Mouse (Mus musculus) kidney, embryonic 16.5 days (tissue): ENCODE data around the gene Ikzf3. TPM values are rescaled to one million over a fixed set of nuclear protein-coding genes. Genes with fewer than 3 reads are reported as not detected.

ENCODE experiments used
- ATAC-seq: fragments of 200-750 bp; cut with Nextera tagmentation; 2 replicates; pipeline ENCODE4 v1.8.0; 2017; ENCODE audit warnings: moderate TSS enrichment; ENCODE audit not compliant: low FRiP score, low TSS enrichment
- H3K27ac ChIP-seq: fragments of 300-500 bp; sonication (generic); 2 replicates; pipeline ENCODE4 v1.5.1; 2014; ENCODE audit warnings: low read length
- H3K27me3 ChIP-seq: fragments of 300-500 bp; sonication (generic); 2 replicates; pipeline ENCODE4 v1.6.1; 2014; ENCODE audit warnings: low read length, control low read depth, mixed read lengths; ENCODE audit not compliant: insufficient read depth
- H3K36me3 ChIP-seq: fragments of 300-500 bp; sonication (generic); 2 replicates; pipeline ENCODE4 v1.6.1; 2014; ENCODE audit warnings: low read length, control low read depth, mixed read lengths; ENCODE audit not compliant: insufficient read depth
- H3K4me1 ChIP-seq: fragments of 300-500 bp; sonication (generic); 2 replicates; pipeline ENCODE4 v1.6.1; 2014; ENCODE audit warnings: low read length, control low read depth, mixed read lengths; ENCODE audit not compliant: insufficient read depth
- H3K4me2 ChIP-seq: fragments of 300-500 bp; sonication (generic); replicated peaks from 2 replicates; pipeline ENCODE4 v1.6.1; 2014; ENCODE audit warnings: low read depth, low read length
- H3K4me3 ChIP-seq: fragments of 300-500 bp; sonication (generic); 2 replicates; pipeline ENCODE4 v1.5.1; 2014; ENCODE audit warnings: mild to moderate bottlenecking, low read length
- H3K9ac ChIP-seq: fragments of 300-500 bp; sonication (generic); replicated peaks from 2 replicates; pipeline ENCODE4 v1.6.1; 2014; ENCODE audit warnings: low read length
- H3K9me3 ChIP-seq: fragments of 300-500 bp; sonication (generic); 2 replicates; pipeline ENCODE4 v1.6.1; 2016; ENCODE audit warnings: low read length, control low read depth
- WGBS: fragments of 180-500 bp; shearing (Covaris S2); extraction: QIAGEN DNeasy Blood & Tissue Kit; methylation state at CpG from one replicate; pipeline ENCODE4 v1.1.7; 2014; 5-methylcytosine and 5-hydroxymethylcytosine counted together
- polyA plus RNA-seq: library from polyadenylated mRNA; unstranded; fragments of >200 nt; fragmentation: Nextera tagmentation; extraction: Ambion mirVana; gene quantifications from 2 replicates; pipeline ENCODE4 v1.2.1, GENCODE M21; 2015

Gene Ikzf3
- polyA plus RNA-seq, 1 experiment from 2014 or later: 0.44 TPM

DNA sequence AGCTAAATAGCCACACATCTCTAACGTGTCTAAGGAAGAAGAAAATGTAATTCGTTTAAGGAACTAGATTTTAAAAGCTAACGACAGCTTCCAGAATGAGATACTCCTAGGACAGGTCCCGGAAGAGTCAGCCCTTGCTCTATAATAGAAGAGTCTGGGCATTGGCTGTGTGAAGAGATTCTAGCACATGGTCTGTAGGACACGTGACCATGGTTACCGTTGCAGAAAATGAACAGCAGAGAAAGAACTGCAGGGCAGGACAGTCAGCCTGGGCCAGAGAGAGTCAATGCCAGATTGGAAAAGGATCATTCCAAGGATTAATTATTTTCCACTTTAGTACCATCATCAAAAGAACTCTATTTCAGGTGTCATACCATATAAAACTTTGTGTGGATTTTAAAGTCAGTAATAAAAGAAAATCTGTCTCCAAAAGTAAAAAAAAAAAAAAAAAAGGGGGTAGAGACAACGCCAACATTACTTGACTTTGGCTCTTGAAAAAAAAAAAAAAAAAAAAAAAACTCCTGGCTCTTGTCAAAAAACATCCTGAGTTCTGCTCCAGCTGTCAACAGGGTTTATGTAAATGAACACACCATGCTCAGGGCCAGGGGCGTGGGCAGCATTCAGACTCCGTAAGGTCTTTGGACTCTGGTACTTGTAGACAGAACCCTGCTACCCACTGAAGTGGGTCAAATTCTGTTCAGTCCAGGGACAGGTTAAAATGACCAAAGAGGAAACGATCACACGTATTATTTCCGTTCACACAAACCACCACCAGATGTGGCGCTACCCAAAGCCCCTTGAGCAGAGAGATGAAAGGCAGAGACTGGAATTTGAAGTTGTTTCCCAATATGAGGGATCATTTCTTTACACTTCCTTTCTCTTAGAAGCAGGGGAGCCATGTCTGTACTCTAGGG is 66.5 kb downstream of the Ikzf3 start:
- no peak overlapping the region for H3K4me2 ChIP-seq
- 73% methylated on average over 13 of the region's 13 CpGs for WGBS
- no peak overlapping the region for H3K27ac ChIP-seq
- no peak overlapping the region for H3K9ac ChIP-seq
- no peaks in the 10 kb centered on the region for H3K4me1 ChIP-seq
- H3K9me3 ChIP-seq: no peaks in the 10 kb centered on the region
- H3K4me3 ChIP-seq: no peak overlapping the region
- no peaks in the 10 kb centered on the region for H3K27me3 ChIP-seq
- ATAC-seq: no peak
- H3K36me3 ChIP-seq: no peaks in the 10 kb centered on the region

DNA sequence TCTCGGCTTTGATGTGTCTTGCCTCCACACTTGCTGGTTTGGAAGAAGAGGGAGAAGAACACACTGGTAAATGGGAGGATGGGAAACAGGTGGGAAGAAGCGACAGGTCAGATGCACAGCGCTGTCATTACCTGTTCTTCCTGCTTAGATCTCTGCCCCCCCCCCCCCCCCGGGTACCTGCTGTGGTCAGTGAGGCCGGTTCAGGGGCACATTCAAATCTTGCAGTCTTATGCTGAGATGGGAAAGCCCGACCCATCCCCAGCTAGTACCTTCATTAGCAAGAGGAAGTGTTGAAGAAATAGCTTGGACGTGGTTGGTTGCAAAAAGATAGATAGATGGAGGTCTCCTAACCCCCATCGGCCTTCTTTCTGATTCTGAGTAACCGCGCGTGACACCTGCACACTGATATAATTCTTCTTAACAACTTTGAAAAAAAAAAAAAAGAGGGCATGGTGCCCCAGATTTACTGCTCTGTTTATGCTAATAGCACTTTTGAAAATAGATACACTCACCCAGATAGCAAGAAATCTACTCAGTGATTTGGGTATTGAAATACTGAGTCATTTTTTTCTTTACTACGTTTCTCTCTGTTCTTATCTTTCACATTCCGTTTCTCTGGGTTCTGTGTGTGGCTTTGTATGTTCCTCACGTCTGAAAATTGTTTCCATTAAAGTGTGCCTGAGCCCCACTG is 68.7 kb downstream of the Ikzf3 start:
- Histone ChIP-seq H3K9ac (no peak overlapping the region), H3K36me3 (no peaks in the 10 kb centered on the region), H3K4me2 (no peak overlapping the region), H3K27ac (no peak overlapping the region), H3K4me1 (no peaks in the 10 kb centered on the region), H3K27me3 (no peaks in the 10 kb centered on the region), H3K4me3 (no peak overlapping the region), H3K9me3 (no peaks in the 10 kb centered on the region)
- no peak for ATAC-seq
- 48% methylated on average over 14 of the region's 14 CpGs for WGBS

DNA sequence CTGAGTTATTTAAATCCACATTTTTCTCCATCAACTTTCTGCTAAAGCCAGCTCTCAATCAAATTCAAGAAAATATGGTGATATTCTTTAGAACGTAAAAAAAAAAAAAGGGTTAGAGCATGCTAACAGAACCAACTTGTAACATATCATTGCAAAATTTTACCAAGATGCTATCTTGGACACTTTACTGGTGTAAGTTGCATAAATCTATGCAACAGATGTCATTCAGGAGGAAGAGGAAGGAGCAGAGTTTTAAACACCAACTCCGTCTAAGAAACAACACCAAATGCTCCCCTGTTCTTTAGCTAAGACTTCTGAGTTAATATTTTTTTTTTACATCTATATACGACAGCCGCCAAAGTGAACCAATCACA is 69.4 kb downstream of the Ikzf3 start:
- no peaks in the 10 kb centered on the region for H3K4me1 ChIP-seq
- H3K9ac ChIP-seq: no peak overlapping the region
- no peaks in the 10 kb centered on the region for H3K27me3 ChIP-seq
- no peak overlapping the region for H3K4me3 ChIP-seq
- no peak overlapping the region for H3K27ac ChIP-seq
- H3K36me3 ChIP-seq: no peaks in the 10 kb centered on the region
- H3K4me2 ChIP-seq: no peak overlapping the region
- ATAC-seq: no peak
- 78% methylated on average over 4 of the region's 4 CpGs for WGBS
- no peaks in the 10 kb centered on the region for H3K9me3 ChIP-seq

DNA sequence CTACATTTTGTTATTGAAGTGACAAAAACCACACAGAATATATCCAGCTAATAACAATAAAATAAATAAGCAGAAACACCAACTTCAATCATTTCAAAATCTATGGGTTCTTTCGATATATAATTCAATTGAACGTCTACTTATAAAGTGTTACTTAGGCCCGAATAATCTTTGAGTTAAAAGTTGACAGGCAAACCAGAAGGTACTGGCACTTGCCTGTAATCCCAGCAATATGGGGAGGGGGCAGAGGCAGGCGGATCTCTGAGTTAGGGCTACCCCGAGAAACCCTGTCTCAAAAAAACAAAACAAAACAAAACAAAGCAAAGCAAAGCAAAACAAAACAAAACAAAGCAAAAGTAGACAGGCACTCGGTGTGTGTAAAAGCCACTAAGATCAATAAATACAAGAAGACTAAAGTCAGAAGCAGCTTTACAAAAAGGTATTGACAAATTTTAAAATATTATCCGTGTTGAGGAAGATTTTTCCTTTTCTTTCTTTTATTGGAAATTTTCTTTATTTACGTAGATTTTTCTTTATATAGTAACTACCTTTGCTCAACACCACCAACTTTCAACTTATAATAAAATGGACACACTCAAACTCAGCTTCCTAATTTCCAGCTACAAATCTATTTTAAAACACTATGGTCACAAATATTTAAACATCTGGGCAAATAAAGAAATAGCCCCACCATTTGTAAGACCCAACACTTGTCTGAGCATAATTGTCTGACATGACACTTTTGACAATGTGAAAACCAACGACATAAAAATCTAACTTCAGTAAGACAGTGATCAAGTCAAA is 70.0 kb downstream of the Ikzf3 start:
- H3K27me3 ChIP-seq: no peaks in the 10 kb centered on the region
- H3K4me2 ChIP-seq: no peak overlapping the region
- WGBS: 86% methylated on average over 9 of the region's 9 CpGs
- ATAC-seq: no peak
- no peak overlapping the region for H3K27ac ChIP-seq
- no peaks in the 10 kb centered on the region for H3K9me3 ChIP-seq
- no peaks in the 10 kb centered on the region for H3K36me3 ChIP-seq
- no peak overlapping the region for H3K4me3 ChIP-seq
- H3K4me1 ChIP-seq: no peaks in the 10 kb centered on the region
- no peak overlapping the region for H3K9ac ChIP-seq

DNA sequence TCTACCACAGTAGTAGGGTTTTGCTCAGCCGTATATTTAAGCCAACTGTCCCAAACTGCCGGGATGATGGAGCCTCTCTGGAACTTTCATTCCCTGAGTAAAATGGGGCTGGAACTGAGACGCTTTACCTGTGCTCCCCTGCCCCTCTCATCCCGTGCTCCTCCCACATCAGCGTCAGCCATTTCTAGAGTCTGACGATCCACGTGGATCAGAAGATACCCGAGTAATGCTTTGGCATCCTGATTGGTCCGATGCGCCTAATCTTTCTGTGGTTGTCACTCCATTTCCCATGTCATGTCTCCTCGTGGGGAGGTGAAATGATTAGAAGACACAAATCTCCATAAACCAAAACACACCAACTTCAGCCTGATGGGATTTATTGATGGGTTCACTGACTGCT is 70.9 kb downstream of the Ikzf3 start:
- no peak for ATAC-seq
- Histone ChIP-seq H3K4me2 (no peak overlapping the region), H3K9ac (no peak overlapping the region), H3K9me3 (no peaks in the 10 kb centered on the region), H3K36me3 (no peaks in the 10 kb centered on the region), H3K27me3 (no peaks in the 10 kb centered on the region), H3K4me1 (no peaks in the 10 kb centered on the region), H3K27ac (no peak overlapping the region), H3K4me3 (no peak overlapping the region)
- 87% methylated on average over 11 of the region's 11 CpGs for WGBS

DNA sequence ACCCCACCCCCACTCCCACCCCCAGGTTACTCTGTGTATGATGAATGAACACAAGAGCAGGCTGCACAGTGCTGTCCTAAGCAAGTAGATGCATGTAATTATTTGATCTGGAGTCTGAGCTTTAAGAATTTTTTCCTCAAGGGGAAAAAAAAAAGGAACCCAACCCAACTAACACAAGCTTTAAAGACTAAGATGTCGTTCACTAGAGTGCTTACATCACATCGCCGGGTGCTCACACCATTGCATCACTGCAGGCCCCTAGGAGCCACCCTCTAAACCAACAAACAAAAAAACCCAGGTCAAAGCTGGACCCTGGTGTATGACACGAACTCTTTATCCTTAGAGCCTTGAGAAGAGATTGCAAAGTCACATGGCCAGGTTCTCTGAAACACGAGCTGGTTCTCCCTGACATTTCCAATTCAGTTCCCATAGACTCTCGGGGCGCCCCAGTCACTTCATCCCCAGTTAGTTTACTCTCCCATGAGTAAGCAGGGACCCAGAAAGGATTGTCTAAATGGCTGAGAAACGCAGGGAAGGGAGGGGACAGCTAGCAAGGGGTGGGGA is 71.8 kb downstream of the Ikzf3 start:
- Histone ChIP-seq H3K4me3 (no peak overlapping the region), H3K36me3 (no peaks in the 10 kb centered on the region), H3K4me2 (no peak overlapping the region), H3K4me1 (no peaks in the 10 kb centered on the region), H3K9me3 (no peaks in the 10 kb centered on the region), H3K9ac (no peak overlapping the region), H3K27me3 (no peaks in the 10 kb centered on the region), H3K27ac (no peak overlapping the region)
- 52% methylated on average over 8 of the region's 8 CpGs for WGBS
- ATAC-seq: no peak

DNA sequence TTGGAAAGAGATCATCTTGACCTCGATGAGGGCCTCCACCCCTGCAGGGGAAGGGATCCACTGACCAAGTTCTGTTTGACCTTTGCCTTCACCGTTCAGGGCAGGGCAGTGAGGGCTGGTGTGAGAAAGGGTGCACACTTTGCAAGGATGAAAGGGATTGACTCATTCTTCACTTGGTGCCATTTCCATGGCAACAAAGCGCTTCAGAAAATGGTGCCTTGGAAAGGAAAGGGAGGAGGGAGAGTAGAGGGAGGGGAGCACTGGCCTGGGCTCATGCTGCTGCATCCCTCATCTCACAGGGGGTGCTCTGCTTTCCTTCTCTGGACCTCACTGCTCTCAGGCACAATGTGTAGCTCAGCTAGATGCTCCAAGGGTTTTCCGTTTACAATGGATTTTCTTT is 73.1 kb downstream of the Ikzf3 start:
- no peaks in the 10 kb centered on the region for H3K36me3 ChIP-seq
- no peaks in the 10 kb centered on the region for H3K4me1 ChIP-seq
- no peak overlapping the region for H3K4me2 ChIP-seq
- H3K27ac ChIP-seq: no peak overlapping the region
- 52% methylated on average over 4 of the region's 4 CpGs for WGBS
- no peak for ATAC-seq
- H3K9ac ChIP-seq: no peak overlapping the region
- H3K9me3 ChIP-seq: no peaks in the 10 kb centered on the region
- no peaks in the 10 kb centered on the region for H3K27me3 ChIP-seq
- H3K4me3 ChIP-seq: no peak overlapping the region

DNA sequence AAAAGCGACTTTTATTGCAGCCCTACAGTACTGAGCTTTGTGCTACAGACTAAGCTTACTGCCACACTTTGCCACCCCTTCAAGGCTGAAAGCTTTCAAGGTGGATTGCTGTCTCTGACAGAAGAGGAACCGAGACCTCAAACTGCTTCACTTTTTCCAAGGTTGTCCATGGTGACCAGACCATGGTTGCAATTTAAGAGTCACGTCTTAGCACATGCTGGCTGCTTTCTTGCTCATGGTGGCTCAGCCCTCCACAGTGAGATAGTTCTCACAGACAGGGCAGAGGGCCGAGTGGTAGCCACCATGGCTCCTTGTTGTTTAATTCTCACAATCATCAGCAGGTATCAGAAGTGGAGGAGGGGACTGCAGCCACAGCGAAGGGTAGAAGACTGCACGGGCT is 75.0 kb downstream of the Ikzf3 start:
- no peak for ATAC-seq
- 65% methylated on average over 6 of the region's 6 CpGs for WGBS
- no peaks in the 10 kb centered on the region for H3K9me3 ChIP-seq
- peak overlapping the region; percentile 68; the same call in 1 of the 2 replicates for H3K27ac ChIP-seq
- no peaks in the 10 kb centered on the region for H3K4me1 ChIP-seq
- H3K4me3 ChIP-seq: no peak overlapping the region
- H3K36me3 ChIP-seq: no peaks in the 10 kb centered on the region
- H3K27me3 ChIP-seq: no peaks in the 10 kb centered on the region
- no peak overlapping the region for H3K9ac ChIP-seq
- H3K4me2 ChIP-seq: no peak overlapping the region

DNA sequence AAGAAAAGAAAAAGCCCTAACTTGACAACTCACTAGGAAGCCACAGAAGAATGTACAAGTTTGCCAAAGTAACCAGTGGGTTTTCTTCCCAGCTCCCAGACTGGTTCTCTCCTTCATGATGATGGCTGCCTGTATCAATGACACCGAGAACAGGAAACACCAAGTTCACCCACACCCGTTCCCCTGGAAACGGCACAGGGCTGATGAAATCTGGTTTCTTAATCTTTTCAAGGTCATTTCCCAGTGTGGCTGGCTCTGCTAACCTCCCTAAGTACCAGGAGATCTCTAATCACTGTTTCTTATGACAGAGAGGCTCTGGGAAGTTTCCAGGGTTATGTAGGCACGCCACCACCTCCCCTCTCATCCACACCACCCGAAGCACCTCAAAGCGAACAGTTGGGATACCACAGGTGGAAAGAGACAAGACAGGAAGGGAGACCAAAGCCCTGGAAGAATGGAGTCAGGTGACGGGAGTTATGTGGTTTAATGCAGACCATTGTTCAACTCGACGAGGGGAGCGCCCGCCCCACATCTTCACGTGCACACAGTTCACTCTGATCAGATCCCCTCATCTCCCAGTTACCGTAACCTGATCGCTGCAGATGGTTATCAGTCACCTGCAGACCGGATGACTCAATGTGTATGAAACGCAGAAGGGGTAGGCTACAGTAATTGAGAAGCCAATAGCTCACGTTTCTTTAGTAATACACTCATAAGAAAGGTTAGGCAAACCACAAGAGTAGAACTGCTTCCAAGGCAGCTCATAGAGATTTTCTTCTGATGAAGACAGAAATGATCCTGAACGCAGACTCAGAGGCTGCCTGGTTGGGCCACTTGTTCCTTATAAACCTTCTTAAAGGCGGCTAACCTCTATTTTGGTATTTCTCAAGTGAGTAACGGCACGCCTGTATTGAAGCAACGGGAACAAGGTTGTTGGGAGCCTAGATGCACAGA is 75.8 kb downstream of the Ikzf3 start:
- WGBS: 44% methylated on average over 22 of the region's 22 CpGs
- peak; percentile 71 for ATAC-seq
- H3K27me3 ChIP-seq: no peaks in the 10 kb centered on the region
- H3K36me3 ChIP-seq: no peaks in the 10 kb centered on the region
- H3K27ac ChIP-seq: peak overlapping the region; percentile 68
- H3K4me2 ChIP-seq: no peak overlapping the region
- no peaks in the 10 kb centered on the region for H3K9me3 ChIP-seq
- no peak overlapping the region for H3K9ac ChIP-seq
- H3K4me1 ChIP-seq: no peaks in the 10 kb centered on the region
- no peak overlapping the region for H3K4me3 ChIP-seq
